Mouse (Mus musculus) embryonic facial prominence, embryonic 11.5 days (tissue): Measurements from ENCODE around the gene Gp1bb. TPM values are rescaled to one million over a fixed set of nuclear protein-coding genes. Genes with fewer than 3 reads are reported as not detected.

Experiments used
- ATAC-seq: fragments of 200-750 bp; cut with Nextera tagmentation; replicated peaks from 2 replicates; pipeline ENCODE4 v1.8.0; 2017; ENCODE audit warnings: low read depth; ENCODE audit not compliant: insufficient number of reproducible peaks, low FRiP score, low TSS enrichment
- DNase-seq: peaks from one replicate; pipeline ENCODE4 v3.0.0-alpha.2; 2015; ENCODE audit warnings: low spot score
- H3K27ac ChIP-seq: fragments of 300-500 bp; sonication (generic); replicated peaks from 2 replicates; pipeline ENCODE4 v1.5.1; 2014; ENCODE audit warnings: mild to moderate bottlenecking, low read depth, low read length, control low read depth
- H3K27me3 ChIP-seq: fragments of 300-500 bp; sonication (generic); 2 replicates; pipeline ENCODE4 v1.6.1; 2014; ENCODE audit warnings: mild to moderate bottlenecking, low read length, moderate library complexity, mixed read lengths; ENCODE audit not compliant: control insufficient read depth, insufficient read depth
- H3K36me3 ChIP-seq: fragments of 300-500 bp; sonication (generic); replicated peaks from 2 replicates; pipeline ENCODE4 v1.6.1; 2014; ENCODE audit warnings: low read depth, mild to moderate bottlenecking, low read length, moderate library complexity, mixed read lengths; ENCODE audit not compliant: control insufficient read depth, insufficient read depth
- H3K4me1 ChIP-seq: fragments of 300-500 bp; sonication (generic); 2 replicates; pipeline ENCODE4 v1.6.1; 2014; ENCODE audit warnings: low read length, mixed read lengths; ENCODE audit not compliant: control insufficient read depth, insufficient read depth
- H3K4me2 ChIP-seq: fragments of 300-500 bp; sonication (generic); 2 replicates; pipeline ENCODE4 v1.6.1; 2014; ENCODE audit warnings: low read depth, mild to moderate bottlenecking, control low read depth, low read length, moderate library complexity
- H3K4me3 ChIP-seq: fragments of 300-500 bp; sonication (generic); 2 replicates; pipeline ENCODE4 v1.5.1; 2014; ENCODE audit warnings: low read depth, low read length, control low read depth
- H3K9ac ChIP-seq: fragments of 300-500 bp; sonication (generic); replicated peaks from 2 replicates; pipeline ENCODE4 v1.6.1; 2014; ENCODE audit warnings: mild to moderate bottlenecking, control low read depth, low read length
- H3K9me3 ChIP-seq: fragments of 300-500 bp; sonication (generic); replicated peaks from 2 replicates; pipeline ENCODE4 v1.6.1; 2016; ENCODE audit warnings: mild to moderate bottlenecking, low read length, inconsistent platforms, mixed read lengths; ENCODE audit not compliant: control insufficient read depth
- WGBS: fragments of 180-500 bp; shearing (Covaris S2); extraction: QIAGEN DNeasy Blood & Tissue Kit; methylation state at CpG from one replicate; pipeline ENCODE4 v1.1.7; 2014; 5-methylcytosine and 5-hydroxymethylcytosine counted together
- polyA plus RNA-seq: library from polyadenylated mRNA; unstranded; fragments of >200 nt; fragmentation: Nextera tagmentation; extraction: Ambion mirVana; gene quantifications from 2 replicates; pipeline ENCODE4 v1.2.1, GENCODE M21; 2014

Gp1bb gene
- polyA plus RNA-seq, 1 experiment from 2014 or later = 5.8 TPM

GRCm38 (mm10) chr16:18621362-18622001, 721 bp downstream of the Gp1bb start:
- Histone ChIP-seq H3K4me3 (peak overlapping the region; percentile 48), H3K9me3 (no peaks in the 10 kb centered on the region), H3K27me3 (peaks cover 86% of the 10 kb centered on the region), H3K27ac (no peak overlapping the region), H3K9ac (no peak overlapping the region), H3K4me1 (peaks cover 12% of the 10 kb centered on the region), H3K36me3 (peaks cover 4% of the 10 kb centered on the region), H3K4me2 (peak overlapping the region; percentile 96)
- ATAC-seq (no peak), DNase-seq (no peak)
- 3% methylated on average over 38 of the region's 38 CpGs for WGBS

GRCm38 (mm10) chr16:18620601-18621361, 1.4 kb downstream of the Gp1bb start:
- peaks cover 4% of the 10 kb centered on the region for H3K36me3 ChIP-seq
- peak overlapping the region; percentile 96 for H3K4me2 ChIP-seq
- ATAC-seq (no peak), DNase-seq (peak; percentile 61)
- H3K4me1 ChIP-seq = peaks cover 8% of the 10 kb centered on the region
- H3K9me3 ChIP-seq = no peaks in the 10 kb centered on the region
- no peak overlapping the region for H3K27ac ChIP-seq
- WGBS = 1% methylated on average over 69 of the region's 74 CpGs
- H3K9ac ChIP-seq = peak overlapping the region; percentile 32
- peaks cover 84% of the 10 kb centered on the region for H3K27me3 ChIP-seq
- H3K4me3 ChIP-seq = peak overlapping the region; percentile 48

- Histone ChIP-seq H3K27ac (no peak overlapping the region), H3K9me3 (no peaks in the 10 kb centered on the region), H3K4me3 (peak overlapping the region; percentile 48; the same call in 1 of the 2 replicates), H3K36me3 (peaks cover 4% of the 10 kb centered on the region), H3K4me2 (peak overlapping the region; percentile 96; the same call in 1 of the 2 replicates), H3K4me1 (peaks cover 7% of the 10 kb centered on the region), H3K27me3 (peaks cover 78% of the 10 kb centered on the region), H3K9ac (no peak overlapping the region)
- 14% methylated on average over 6 of the region's 6 CpGs for WGBS
- DNase-seq (no peak), ATAC-seq (no peak)
These were observed 2.0 kb downstream of the Gp1bb start for GRCm38 (mm10) chr16:18620201-18620600.

GRCm38 (mm10) chr16:18619110-18619509, 3.1 kb downstream of the Gp1bb start:
- Histone ChIP-seq H3K4me2 (no peak overlapping the region), H3K4me3 (no peak overlapping the region), H3K9me3 (no peaks in the 10 kb centered on the region), H3K9ac (no peak overlapping the region), H3K4me1 (peaks cover 7% of the 10 kb centered on the region), H3K27me3 (peaks cover 67% of the 10 kb centered on the region), H3K27ac (no peak overlapping the region), H3K36me3 (peaks cover 4% of the 10 kb centered on the region)
- DNase-seq = no peak
- 49% methylated on average over 4 of the region's 4 CpGs for WGBS
- no peak for ATAC-seq

- ATAC-seq = no peak
- Histone ChIP-seq H3K4me3 (no peak overlapping the region), H3K4me1 (peaks cover 7% of the 10 kb centered on the region), H3K4me2 (no peak overlapping the region), H3K27ac (no peak overlapping the region), H3K9ac (no peak overlapping the region), H3K36me3 (peaks cover 4% of the 10 kb centered on the region), H3K9me3 (no peaks in the 10 kb centered on the region), H3K27me3 (peaks cover 59% of the 10 kb centered on the region)
- 51% methylated on average over 2 of the region's 2 CpGs for WGBS
- DNase-seq = no peak
These were observed 3.9 kb downstream of the Gp1bb start for GRCm38 (mm10) chr16:18618297-18618696.

GRCm38 (mm10) chr16:18617370-18618065, 4.7 kb downstream of the Gp1bb start:
- Histone ChIP-seq H3K4me1 (peaks cover 8% of the 10 kb centered on the region), H3K27ac (no peak overlapping the region), H3K4me2 (peak overlapping the region; percentile 48), H3K36me3 (no peaks in the 10 kb centered on the region), H3K27me3 (peaks cover 51% of the 10 kb centered on the region), H3K4me3 (no peak overlapping the region), H3K9me3 (no peaks in the 10 kb centered on the region), H3K9ac (no peak overlapping the region; the same call in 1 of the 2 replicates)
- peak; percentile 91 for DNase-seq
- WGBS = 2% methylated on average over 26 of the region's 27 CpGs
- ATAC-seq = no peak

GRCm38 (mm10) chr16:18613301-18613700, 8.9 kb downstream of the Gp1bb start:
- no peak overlapping the region for H3K4me2 ChIP-seq
- no peak overlapping the region for H3K4me3 ChIP-seq
- no peaks in the 10 kb centered on the region for H3K36me3 ChIP-seq
- DNase-seq (no peak), ATAC-seq (no peak)
- H3K27me3 ChIP-seq = peaks cover 9% of the 10 kb centered on the region
- H3K4me1 ChIP-seq = peaks cover 13% of the 10 kb centered on the region
- no peak overlapping the region for H3K27ac ChIP-seq
- 90% methylated on average over 3 of the region's 3 CpGs for WGBS
- H3K9ac ChIP-seq = no peak overlapping the region
- no peaks in the 10 kb centered on the region for H3K9me3 ChIP-seq
